Mouse (Mus musculus): ENCODE data around the gene Fabp6.

Gene Fabp6

DNA sequence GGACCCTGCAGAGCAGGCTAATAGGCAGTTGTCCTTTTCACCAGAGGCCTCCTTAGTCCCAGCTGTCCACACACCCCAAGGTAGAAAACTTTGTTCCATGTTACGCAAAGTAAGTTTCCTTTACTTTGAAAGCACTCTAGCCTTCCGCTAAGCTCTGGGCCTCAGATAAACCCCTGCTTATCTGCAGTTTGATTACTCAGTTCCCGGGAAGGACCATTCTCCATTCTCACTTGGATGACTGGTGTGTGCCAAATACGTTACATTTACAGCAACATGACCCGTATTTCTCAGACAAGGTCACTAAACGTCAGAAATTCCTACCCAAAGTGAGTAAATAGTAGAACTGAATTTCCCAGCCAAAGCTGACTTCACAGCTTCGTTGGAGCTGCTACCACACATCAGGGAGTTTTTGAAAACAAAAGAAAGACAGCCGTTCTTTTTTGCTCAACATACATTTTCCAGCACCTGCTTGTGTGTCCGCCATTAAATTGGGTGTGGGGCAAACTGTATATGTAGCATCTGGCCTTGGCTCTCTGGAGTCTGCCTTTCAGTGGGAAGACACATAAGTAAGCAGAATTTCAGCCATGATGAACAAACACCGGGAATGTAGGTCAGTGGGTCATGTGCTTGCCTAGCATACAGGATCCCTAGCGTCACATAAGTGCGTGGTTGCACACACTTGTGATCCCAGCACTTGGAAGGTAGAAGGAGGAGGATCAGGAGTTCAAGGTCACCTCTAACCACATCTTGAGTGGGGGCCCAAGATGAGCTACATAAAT is 52.5 kb downstream of the Fabp6 start:
- in situ Hi-C loops (cut with MboI, MseI), result no loop called here

DNA sequence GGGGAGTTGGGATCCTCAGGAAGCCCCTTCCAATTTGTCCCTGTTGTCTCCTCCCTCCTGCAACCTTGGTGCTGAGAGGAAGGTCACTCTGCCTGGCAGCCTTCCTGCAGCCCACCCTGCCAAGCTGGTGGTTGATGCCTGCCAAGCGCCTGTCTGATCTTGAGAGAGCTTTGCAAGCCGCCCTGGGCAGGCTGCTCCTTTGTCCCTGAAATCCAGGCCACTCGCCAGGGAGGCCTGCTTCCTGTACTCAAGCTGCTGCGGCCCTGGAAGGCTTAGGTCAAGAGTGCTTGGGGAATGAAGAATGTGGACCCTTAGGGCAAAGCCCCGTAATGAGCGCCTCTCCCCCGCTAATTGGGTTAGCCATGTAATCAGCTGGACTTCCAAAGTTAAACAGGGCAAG is 53.2 kb downstream of the Fabp6 start:
- in situ Hi-C loops (cut with MboI, MseI), result no loop called here

DNA sequence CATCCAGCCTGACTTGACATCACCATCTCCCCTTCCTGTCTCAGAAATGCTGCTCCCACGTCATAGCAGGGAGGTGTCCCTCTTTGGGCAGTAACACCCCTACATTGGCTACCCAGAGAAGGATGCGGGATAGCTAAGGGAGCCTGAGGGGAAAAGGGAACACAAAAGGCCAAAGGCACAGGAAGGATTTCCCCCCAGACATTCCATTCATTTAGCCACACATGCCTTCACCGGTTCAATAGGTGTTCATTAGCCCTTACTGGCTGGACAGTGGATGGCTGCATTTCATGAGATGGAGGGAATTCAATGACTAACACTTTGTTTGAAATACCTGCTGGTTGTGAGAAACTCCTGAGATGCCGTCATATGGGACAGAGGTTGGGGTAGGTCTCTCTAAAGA is 54.7 kb downstream of the Fabp6 start:
- in situ Hi-C loops (cut with MboI, MseI), result no loop called here
